Mouse (Mus musculus) ES-E14 (cell line): ENCODE measurements at regions not wholly inside any gene's neighbourhood (a gene's known extent, or its start where the extent isn't known, plus 50 kb on each side); places are given as distances from the start of the nearest gene placed in this dataset.

ENCODE experiments used
- CHD2 ChIP-seq: IDR thresholded peaks from 2 replicates; pipeline ENCODE4 v1.6.1; 2014; ENCODE audit warnings: mild to moderate bottlenecking, low read depth, low read length, inconsistent platforms
- ZNF384 ChIP-seq: IDR thresholded peaks from 2 replicates; pipeline ENCODE4 v1.6.1; 2012; ENCODE audit warnings: low read depth, low read length, inconsistent platforms

GRCm38 (mm10) chr13:31505386-31505785, 50.5 kb upstream of the Foxq1 start:
- no peak for TF ChIP-seq ZNF384
- TF ChIP-seq CHD2 = no peak
